Mouse (Mus musculus): Measurements from ENCODE around the gene Rom1.
A peak's percentile ranks its signal among the peaks of the same experiment; 100 is the strongest.
"Not testable (repeated sequence)": the region's sequence is repeated elsewhere in the genome, so short reads cannot be mapped to it uniquely, and the experiment has no call there.

Rom1 gene

GRCm38 (mm10) chr19:8929224-8930088 lies at the start of gene Rom1, which contains the start of gene Eml3:
Gene Rom1 (minus strand): TSS chr19:8929356.
Gene Eml3 (plus strand): TSS chr19:8929552.
- DNase-seq, result peak; percentile 96

DNA sequence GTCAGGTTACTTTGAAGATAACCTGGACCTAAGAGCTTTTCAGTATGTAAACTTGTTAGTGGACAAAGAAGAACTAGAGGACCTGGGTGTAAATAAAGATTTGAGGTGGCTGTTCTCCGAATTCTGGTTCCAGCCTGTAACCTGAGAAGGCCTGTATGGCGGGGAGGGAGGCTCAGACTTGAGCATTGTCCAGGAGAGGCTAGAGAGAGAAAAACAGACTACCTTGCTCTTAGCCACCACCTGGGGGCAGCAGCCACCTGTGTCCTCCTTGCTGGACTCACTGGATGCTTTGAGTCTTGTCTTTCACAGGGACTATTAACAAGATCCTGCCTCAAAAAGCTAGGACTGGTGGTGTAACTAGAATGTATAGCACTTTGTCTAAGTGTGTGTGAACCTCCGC lies 47.4 kb upstream of the Rom1 start:
- DNase-seq, result peak; percentile 65

- DNase-seq, result no peak
Observed at GRCm38 (mm10) chr19:8975491-8975890, 46.3 kb upstream of the Rom1 start.

DNA sequence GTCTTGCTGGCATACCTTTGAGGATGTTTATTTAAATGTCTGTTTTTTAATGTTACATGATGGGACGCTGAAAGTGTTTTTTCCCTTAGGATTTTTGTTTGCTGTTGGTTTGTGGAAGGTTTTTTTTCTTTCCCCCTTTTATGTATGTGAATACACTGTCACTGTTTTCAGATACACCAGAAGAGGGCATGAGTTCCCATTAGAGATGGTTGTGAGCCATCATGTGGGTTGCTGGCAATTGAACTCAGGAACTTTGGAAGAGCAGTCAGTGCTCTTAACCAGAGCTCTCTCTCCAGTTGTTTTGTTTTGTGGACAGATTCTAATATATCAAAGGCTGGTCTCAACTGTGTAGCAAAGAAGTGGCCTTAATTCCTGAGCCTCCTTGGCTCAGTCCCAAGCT lies 45.5 kb upstream of the Rom1 start:
- DNase-seq, result no peak

- not testable (repeated sequence) for DNase-seq
Observed at GRCm38 (mm10) chr19:8972491-8972890, 43.3 kb upstream of the Rom1 start.

- DNase-seq, result no peak
Observed at GRCm38 (mm10) chr19:8967893-8968292, 38.7 kb upstream of the Rom1 start.

DNA sequence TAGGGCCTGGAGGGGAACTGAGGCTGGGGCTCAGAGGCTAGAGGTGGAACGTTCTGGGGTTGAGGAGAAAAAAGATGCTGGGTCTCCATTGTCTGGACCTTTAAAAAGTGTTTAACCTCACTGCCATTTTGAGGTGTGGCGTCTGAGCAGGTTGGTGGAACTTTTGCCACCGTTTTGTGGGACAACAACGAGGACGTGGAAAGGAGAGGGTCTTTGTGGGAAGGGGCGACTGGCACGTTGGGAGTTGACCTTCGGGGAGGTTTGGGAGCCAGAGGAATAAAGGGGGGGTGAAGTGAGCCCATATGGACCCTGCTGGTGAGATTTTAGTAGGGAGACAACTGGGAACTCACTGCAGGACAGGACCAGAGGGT lies 38.2 kb upstream of the Rom1 start:
- DNase-seq, result no peak

GRCm38 (mm10) chr19:8966590-8967372 lies 37.6 kb upstream of the Rom1 start, which contains the start of gene Eef1g:
Gene Eef1g (plus strand): TSS chr19:8967041.
- DNase-seq, result peak; percentile 100

- no peak for DNase-seq
Observed at GRCm38 (mm10) chr19:8966198-8966589, 37.0 kb upstream of the Rom1 start.

- DNase-seq, result peak; percentile 64
Observed at GRCm38 (mm10) chr19:8965771-8966170, 36.6 kb upstream of the Rom1 start.

GRCm38 (mm10) chr19:8965075-8965474 lies 35.9 kb upstream of the Rom1 start:
- no peak for DNase-seq

DNA sequence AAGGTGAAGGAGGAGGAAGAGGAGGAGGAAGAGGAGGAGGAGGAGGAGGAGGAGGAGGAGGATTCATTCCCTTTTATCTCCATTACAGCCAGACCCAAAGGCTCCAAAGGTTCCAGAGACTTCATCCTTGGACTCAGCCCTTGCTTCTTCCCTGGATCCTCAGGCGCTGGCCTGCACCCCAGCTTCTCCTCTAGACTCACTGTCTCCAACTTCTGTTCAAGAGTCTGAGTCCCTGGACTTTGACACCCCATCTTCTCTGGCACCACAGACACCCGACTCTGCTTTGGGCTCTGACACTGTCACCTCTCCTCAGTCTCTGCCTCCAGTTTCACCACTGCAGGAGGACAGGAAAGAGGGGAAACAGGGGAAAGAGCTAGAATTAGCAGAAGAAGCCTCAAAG lies 33.1 kb upstream of the Rom1 start:
- DNase-seq, result no peak

DNA sequence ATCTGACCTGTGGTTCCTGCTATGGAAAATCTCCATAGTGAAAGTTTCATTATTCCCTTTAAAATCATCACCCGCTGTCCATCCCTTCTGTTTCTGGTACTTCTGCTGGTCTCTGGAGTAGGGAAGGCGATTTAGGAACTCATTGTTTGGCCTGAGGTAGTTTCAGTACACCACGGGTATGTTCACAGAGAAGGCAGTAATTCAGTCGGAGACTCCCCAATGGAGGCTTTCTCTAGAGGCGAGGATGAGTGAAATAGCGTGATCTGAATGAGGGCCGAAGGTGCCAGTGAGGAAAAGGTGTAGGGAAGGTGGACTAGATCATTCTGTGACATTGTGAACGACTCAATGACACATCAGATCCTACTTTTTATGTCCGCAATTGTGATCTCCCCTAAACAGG lies 25.0 kb upstream of the Rom1 start:
- no peak for DNase-seq

- peak; percentile 95 for DNase-seq
Observed at GRCm38 (mm10) chr19:8953135-8954039, 24.2 kb upstream of the Rom1 start, which contains the start of gene Tut1. Gene Tut1 (plus strand): TSS chr19:8953847.

GRCm38 (mm10) chr19:8952241-8952640 lies 23.1 kb upstream of the Rom1 start:
- DNase-seq, result no peak

DNA sequence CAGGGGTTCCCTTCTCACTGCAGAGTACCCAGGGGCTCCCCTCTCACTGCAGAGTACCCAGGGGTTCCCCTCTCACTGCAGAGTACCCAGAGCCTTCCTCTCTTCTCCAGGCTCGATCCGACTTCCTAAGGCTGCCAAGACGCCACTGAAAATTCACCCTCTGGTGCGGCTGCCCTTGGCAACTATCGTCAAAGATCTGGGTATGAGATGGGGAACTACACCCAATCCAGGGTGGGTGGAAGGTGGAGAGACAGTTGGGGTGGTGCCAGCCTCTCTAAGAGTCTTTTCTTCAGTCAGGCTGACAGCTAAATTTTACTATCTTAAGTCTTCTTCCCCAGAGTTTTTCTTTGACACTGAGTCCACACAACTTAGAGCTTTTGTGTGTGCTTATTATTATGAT lies 21.0 kb upstream of the Rom1 start:
- DNase-seq, result no peak

DNA sequence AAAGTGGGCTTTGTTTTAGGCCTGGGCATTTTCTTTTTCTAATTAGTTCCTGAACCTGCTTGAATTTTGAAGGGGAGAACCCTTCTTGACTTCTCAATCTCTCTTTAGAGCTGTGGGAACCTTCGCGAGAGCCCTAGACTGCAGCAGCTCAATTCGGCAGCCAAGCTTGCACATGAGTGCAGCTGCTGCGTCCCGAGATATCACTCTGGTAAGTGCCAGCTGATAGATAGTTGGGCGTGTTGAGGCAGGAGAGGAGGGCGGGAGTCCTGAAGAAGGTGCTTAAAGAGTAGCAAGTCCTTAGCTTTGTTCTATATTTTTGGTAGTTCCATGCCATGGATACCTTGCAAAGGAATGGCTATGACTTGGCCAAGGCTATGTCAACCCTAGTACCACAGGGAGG lies 17.8 kb upstream of the Rom1 start:
- no peak for DNase-seq

DNA sequence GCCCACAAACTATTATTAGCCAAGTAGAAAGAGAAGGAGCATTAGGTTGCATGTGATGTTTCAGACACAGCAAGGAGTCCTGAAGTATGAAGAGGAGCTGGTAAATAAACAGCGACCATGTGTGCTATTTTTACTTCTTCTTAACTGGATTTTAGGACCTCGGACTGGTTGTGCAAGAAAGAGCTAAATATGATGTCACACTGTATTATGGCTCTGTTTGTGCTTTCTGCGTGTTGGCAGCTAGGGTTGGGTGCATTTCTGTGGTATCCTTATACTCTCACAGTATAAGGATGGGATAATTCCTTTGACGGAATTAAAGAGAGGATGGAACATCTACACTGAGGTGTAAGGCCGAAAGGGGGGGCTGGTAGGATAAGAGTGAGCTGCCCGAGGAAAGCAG lies 16.1 kb upstream of the Rom1 start:
- DNase-seq, result no peak

DNA sequence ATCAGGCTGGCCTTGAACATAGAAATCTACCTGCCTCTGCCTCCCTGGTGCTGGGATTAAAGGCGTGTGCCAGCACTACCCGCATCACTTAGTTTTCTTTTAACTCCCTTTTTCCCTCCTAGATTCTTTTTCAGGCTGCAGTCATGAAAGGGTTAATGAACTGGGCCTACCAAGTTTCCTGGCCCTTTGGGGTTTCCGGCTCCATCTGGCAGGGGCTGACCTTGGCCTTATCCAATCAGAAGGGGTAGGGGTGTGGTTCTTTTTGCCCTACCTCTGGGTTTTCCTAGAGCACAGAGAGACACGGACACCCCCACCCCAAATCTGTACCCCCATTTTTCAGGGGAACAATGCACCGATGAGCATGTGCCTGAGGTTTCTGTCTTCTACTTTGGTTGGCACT lies 15.6 kb upstream of the Rom1 start:
- peak; percentile 94 for DNase-seq

GRCm38 (mm10) chr19:8944062-8944461 lies 14.9 kb upstream of the Rom1 start:
- no peak for DNase-seq

- DNase-seq, result no peak
Observed at GRCm38 (mm10) chr19:8943047-8943446, 13.9 kb upstream of the Rom1 start.

- peak; percentile 61 for DNase-seq
Observed at GRCm38 (mm10) chr19:8942276-8942964, 13.3 kb upstream of the Rom1 start.

All from lung, postnatal 10 days (tissue).